Mouse (Mus musculus): Measurements from ENCODE around the gene Hist1h4k.

DNA sequence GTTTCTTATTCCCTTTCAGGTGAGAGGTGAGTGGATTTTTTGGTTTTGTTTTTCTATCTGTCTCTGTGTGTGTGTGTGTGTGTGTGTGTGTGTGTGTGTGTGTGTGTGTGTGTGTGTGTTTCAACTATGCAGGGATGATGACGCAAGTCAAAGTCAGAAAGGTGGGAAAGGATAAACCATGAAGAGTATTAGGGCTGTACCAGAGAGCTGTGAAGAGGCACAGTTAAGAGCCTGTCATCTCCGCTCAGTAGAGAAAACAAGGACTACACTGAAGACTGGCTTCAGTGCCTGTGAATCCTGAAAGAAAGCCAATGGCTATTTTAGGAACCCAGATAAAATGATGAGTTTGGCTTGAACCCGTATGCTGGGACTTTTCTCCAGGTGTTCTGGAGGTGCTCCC, 1.5 kb upstream of the Hist1h4k start:
- TF ChIP-seq ZNF384 (IDR thresholded peaks at IDR 0.05; ENCODE audit: low read depth, low read length) = no peak
- TF ChIP-seq HCFC1 (IDR thresholded peaks at IDR 0.05; ENCODE audit: borderline replicate concordance, insufficient read depth, low read length) = no peak
- TF ChIP-seq CHD2 (IDR thresholded peaks at IDR 0.05; ENCODE audit: low read depth, low read length) = no peak
